Mouse (Mus musculus) liver (tissue): ENCODE results near the gene Ehd2.
A peak's percentile ranks its signal among the peaks of the same experiment; 100 is the strongest.

ENCODE experiments used
- DNase-seq: peaks from one replicate; pipeline ENCODE4 v3.0.0-alpha.2; 2020; ENCODE audit warnings: mixed read lengths

The Ehd2 gene

DNA sequence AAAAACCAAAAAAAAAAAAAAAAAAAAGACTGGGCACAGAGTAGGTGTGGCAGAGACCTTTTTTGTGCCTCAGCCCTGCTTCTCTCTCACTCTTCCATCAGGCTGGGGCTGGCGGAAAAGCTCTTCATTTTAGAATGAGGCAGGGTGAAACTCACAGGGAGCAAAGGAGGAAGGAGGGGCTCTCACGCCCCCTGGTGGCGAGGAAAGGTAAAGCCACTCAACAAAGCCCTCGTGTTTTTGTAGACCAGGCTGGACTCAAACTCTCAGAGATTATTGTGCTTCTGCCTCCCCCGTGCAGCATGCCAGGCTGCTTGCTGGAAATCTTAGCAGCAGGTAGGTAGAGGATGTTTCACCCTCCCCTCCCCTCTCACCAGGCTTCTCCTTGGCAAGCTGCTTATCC, 7.3 kb upstream of the Ehd2 start:
- peak; percentile 58 for DNase-seq

DNA sequence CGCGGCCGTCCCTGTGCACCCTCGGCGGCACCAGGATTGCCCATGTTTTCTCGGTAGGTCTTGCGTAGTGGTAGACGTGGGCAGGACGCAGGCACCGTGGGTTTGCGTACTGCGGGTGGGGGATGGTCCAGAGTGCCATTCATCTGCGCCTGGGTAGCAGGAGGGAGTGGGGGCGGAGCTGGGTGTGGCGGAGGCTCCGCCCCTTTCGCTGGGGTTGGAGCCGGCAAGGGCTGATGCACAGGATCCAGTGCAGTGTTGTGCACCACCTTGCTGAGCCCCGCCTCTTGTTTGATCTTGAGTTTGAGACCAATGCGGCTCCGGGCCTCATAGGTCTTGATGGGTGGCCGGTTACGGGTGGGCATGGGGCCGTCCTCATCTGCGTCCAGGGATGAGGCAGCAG, 4.9 kb upstream of the Ehd2 start:
- DNase-seq, result peak; percentile 23

DNA sequence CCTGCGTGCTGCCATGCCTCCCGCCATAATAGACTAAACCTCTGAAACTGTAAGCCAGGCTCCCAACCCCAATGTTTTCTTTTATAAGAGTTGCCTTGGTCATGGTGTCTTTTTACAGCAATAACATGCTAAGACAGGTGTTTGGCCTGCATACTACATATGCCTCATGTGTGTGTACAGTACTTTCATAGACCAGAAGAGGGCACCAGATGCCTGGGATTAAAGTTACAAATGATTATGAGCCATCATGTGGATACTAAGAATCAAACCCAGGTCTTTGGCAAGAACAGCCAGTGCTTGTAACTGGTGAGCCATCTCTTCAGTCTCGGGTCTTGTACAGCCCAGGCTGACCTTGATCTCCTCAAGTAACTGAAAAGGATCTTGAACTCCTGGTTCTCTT, 2.3 kb upstream of the Ehd2 start:
- DNase-seq, result no peak

DNA sequence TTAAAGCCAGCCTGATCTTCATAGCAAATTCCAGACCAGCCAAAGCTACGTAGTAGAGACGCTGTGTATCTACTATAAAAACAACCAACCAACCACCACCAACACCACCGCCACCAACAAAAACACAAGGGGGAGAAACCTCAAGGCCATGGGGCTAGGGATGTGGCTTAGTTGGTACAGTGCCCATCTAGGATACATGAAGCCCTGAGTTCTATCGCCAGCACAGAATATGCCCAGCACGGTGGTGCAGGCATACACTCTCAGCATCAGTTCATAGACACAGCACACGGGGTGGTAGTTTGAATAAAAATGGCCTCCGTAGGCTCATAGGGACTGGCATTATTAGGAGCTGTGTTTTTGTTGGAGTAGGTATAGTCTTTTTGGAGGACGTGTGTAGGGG, 955 bp upstream of the Ehd2 start:
- no peak for DNase-seq

DNA sequence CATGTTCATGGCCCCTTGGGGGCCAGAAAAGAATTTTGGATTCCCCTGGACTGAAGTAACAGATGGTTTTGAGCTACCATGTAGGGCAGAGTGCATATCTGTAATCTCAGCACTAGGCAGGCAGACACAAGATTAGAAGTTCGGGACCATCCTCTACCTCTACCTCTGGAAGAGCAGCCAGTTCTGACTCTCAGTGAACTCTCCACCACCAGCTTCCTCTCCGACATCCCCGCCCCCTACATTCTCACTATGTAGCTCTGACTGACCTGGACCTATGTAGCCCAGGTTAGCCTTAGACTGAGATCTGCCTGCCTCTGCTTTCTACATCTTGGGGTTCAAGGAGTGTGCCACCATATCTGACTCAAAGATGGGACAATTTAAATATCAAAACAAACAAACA, 878 bp downstream of the Ehd2 start:
- DNase-seq, result no peak

DNA sequence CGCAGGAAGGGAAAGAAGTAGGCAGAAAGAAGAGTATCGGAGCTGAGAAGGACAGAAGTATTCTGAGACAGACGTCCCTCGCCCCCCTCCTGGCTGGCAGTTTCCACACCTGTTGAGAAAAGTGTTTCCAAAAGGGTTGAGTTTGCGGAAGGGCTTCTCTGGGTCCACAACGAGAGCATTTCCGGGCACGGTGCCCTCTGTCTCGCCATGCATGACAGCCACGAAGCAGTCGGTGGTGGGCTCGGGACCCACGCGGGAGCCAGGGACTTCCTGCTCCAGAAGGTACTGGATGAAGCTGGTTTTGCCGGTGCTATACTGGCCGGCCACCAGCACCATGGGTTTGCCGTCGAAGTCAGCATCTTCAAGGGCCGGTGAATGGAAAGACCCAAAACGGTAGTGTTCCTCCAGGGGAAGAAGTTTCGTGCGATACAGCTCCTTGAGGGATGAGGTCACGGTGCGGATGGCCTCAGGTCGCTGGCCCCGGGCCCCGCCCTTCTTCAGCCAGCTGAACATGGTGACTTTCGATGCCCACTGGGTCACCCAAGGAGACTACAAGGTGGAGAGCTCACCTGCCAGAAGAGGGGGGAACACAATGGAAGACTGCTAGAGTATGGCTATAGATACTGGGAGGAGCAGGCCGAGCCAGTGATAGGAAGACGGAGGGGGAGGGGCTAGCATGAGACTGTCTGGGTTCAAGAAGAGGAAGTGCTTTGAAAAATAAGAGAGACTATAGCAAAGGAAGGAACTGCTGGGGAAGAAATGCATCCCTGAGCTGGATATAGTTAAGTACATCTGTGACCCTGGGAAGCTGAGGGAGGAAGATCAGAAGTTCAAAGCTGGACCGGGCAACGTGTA, 3.3 kb downstream of the Ehd2 start:
- DNase-seq, result no peak

DNA sequence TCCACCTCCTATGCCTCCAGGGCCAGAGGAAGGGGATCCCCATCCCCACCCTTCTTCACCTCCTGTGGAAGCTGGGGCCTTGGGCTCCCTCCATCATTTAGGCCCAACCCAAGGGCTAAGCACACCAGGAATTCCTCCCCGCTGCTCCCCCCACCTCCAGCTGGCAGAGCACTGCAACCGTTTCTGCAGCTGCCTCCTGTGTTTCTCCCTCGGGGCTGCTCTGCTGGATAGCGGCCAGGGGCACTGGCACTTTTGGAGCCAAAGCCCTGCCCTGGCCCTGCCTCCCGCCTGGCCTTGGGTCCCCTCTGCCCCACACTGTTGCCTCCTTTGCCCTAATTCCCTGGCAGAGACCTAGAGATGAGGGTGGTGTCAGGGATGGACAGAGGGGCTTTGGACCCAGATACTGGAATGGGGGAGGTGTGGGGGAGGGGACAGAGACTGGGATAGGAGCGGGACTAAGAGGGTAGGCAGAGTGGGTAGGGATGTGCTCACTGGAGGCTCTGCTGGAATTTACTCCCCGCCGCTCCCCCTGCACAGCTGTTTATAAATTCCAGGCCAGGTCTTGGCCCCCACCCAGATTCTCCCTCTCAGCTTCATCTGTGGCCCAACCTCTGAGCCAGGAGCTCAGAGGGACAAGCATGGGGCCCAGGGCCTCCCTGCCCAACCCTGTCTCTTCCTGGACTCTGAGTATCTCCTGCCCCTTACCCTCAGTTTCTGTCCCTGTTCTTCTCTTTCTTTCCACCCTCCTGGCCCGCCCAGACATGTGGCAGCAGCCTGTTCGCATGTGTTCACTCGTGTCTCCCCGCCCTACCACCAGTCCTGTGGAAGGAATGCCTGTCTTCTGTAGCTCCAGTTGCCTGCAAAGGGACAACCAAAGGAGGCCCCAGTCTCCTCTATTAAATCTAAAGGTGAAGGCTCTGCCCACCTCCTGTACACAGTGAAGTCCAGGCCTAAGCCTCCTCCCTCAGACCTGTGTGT, 4.8 kb downstream of the Ehd2 start:
- DNase-seq, result peak; percentile 46

DNA sequence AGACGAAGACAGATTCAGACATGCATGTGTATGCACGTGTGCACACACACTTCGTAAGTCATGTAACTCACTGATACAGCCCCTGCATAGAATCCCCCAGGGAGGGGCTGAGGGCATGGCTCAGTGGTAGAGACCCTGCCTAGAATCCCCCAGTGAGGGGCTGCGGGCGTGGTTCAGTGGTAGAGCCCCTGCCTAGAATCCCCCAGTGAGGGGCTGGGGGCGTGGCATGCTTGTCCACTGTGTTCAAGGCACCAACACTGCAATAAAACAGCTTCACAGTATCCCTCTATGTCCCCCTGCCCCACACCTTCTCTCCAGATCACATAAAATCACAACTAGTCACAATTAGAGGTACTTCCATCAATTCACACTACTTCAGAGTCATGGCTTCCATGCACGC, 5.6 kb downstream of the Ehd2 start:
- DNase-seq, result no peak

DNA sequence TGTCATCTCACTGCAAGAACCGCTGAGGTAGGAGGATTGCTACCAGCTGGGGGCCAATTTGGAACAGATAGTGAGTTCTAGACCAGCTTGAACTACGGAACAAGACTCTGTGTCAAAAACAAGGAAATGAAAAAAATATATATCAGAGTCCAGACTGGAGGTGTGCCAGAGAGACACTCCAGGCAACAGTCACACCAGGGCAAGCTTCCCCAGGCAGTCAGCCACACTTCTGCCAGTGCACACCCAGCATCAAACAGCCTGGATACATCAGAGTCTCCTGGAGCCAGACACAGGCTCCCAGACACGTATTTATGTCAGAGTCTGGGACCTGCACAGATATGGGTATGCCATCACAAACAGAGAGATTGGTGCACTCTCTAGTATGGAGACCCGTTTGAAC, 6.1 kb downstream of the Ehd2 start:
- DNase-seq, result no peak

DNA sequence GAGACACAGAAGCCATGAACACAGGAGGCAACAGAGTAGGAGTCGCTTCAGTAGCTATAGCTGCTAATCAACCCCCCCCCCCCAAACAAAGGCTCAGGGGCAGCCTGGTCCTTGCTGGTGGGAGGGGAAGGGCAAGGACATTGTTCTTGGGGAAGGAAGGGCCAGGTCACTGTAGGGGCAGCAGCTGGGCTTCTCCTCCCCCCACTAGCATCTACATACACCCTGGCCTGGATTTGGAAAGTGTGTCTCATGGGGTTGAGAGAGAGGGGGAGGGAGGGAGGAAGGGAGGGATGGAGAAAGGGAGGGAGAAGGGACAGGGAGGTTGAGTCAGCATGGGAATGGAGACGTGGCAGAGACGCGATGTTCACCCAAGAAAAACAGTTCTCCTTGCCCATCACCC, 6.7 kb downstream of the Ehd2 start:
- DNase-seq, result no peak

DNA sequence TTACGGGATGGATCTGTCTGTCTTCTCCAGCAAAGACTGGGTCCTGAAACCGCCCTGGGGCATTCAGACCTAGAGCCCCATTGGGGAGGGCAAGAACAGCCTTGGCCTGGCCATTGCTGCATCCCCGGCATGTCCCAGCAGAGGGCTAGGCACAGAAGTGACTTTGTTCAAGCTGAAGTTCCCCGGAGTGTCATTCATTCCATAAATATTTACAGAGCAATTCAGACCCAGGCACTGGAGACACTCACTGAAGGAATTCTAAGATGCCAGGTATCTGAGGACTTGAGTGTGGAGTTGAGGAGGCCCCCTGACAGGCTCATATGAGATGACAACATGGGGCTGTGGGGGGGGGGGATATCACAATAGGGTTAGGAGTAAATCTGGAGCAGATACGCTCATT, 11.2 kb downstream of the Ehd2 start:
- DNase-seq, result no peak

DNA sequence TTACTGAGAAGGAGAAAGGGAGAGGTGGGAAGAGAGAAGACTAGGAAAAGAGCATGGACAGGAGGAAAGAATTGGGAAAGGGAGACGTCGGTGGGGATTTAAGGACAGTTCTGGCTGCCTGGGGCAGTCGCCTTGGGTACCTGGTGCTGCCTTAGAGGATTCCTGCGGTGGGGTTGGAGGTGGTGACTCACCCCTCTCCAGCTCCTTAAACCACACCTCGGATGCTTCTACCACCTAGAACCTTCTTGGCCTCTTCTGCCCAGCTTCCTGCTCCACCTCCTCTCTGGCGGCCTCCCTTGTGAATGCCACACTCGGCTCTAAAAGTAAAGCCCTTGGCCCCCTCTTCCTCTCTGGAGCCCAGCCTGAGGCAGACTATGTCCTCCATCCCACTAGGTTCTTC, 11.9 kb downstream of the Ehd2 start:
- DNase-seq, result no peak

DNA sequence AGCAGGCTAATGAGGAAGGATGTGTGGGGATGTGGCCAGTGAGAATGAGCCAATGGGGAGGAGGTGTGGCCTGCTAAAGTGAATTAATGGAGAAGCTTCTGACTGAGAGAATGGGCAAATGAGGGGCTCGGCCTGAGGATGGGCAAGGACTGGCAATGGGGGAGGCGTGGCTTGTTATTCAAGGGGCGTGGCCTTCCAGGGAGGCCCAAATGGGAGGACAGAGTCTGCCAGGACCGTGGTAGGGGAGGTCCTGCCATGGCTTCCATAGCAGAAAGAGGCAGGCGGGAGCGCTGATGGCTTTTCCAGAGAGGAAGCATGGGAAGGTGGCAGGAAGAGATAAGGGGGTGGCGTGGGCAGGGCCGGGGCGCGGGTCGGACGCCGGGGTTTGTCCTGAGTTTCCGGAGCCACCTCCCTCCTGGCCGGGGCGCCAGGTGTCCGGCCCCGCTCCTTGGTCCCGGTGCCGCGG, 12.4 kb downstream of the Ehd2 start:
- peak; percentile 89 for DNase-seq

DNA sequence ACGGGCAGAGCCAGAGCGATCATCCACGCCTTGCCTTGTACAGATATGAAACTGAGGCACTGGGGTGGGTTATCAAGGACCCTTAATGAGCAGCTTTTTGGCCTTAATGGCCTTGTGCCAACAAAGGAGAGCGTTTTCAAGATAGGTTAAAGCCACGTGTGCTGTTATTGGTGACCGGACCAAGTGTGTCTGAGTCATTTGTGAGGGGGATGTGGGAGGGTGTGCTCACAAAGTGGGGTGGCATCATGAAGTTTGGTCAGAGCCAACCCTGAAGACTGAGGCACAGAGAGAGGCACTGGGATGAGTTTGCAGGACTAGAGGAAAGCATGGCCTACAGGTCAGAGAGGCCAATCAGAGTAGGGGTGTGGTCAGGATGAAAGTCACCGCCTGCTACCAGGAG, 12.9 kb downstream of the Ehd2 start:
- DNase-seq, result peak; percentile 57

DNA sequence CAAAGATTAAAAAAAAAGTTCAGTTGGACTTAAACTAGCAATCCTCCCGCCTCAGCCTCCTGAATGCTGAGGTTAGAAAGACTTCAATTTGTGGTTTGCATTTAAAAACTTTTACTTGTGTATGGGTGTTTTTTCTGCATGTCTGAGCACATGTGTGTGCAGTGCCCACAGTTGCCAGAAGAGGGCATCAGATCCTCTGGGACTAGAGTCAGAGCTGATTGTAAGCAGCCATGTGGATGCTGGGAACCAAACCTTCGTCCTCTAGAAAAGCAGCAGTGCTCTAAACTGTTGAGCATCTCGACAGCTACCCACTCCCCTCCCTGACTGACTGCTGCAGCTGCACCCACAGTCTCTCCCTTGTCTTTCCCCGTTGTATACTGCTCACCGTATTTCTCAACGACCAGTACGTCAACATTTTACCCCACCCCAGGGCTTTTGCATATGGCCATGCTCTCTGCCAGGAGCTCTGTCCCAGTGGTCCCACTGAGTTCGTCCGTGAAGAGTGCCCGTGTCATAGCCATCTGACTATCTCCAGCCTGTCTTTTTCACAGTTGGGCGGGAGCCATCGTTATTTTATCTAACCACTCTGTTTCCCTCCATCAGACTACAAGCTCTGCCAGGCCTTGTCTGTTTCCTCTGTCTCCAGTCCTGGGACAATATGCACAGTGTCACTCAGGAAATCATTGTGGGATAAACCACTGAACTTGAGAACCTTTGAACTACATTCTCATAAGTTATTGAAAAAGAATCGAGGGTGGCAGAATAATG, 13.9 kb downstream of the Ehd2 start:
- DNase-seq, result peak; percentile 75

DNA sequence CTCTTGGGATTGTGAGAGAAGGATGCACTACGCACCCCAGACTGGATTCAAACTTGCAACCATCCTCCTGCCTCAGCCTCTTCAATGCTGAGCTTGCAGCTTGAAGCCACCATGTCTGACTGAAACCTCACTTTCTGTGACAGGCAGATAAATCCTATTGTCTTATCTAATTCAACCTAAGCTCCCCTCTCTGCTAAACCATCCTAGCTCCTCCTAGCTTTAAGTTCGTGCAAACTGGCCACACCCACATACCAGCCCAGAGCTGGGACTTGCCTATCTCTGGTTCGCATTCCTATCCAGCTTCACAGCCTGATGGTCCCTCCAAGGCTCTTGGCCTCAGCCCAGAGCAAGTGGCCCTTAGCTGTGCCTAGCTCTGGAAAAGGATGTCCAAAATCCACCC, 15.0 kb downstream of the Ehd2 start:
- DNase-seq, result peak; percentile 87

DNA sequence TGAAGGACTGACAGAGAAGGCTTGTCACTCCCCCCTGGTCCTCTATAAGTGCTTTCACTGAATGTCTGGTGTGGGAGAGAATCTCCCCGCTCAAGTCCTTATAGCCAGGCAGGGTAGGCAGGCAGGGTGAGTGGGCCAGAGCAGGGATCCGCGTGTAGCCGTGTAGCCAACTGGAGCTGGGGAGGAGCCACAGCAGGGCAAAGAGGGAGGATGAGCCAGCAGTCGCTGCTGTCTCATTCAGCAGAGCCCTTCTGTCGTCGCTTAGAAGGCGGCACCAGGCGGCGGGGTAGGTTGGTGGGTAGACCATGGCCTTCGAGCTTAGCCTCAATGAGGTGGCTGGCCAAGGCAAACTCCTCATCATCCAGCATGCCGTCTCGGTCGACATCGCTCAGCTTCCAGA, 17.4 kb downstream of the Ehd2 start:
- no peak for DNase-seq

DNA sequence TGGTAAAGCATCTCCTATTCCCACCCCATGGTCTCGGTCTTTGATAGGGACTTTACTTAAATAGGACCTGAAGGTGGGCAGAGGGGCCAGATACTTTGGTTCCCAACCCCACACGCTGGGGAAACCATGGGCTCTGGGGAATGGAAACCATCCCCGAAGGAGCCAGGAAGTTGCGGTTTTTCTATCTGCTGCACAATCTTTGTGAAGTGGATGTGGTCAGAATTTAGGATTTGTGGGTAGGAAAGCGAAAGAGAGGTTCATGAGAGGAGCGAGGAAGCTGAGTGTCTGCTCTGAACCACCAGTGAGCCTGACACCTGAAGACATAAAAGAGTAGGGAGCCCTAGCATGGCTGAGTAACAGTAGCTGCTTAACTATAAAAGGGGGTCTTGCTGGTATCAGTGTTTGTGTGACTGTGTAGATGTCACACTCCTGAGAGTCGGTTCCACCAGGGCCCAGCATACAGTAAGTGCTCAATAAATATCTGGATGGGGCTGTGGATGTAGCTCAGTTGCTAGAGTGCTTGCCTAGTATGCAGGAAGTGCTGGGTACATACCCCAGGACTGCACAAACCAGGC, 18.1 kb downstream of the Ehd2 start:
- no peak for DNase-seq

DNA sequence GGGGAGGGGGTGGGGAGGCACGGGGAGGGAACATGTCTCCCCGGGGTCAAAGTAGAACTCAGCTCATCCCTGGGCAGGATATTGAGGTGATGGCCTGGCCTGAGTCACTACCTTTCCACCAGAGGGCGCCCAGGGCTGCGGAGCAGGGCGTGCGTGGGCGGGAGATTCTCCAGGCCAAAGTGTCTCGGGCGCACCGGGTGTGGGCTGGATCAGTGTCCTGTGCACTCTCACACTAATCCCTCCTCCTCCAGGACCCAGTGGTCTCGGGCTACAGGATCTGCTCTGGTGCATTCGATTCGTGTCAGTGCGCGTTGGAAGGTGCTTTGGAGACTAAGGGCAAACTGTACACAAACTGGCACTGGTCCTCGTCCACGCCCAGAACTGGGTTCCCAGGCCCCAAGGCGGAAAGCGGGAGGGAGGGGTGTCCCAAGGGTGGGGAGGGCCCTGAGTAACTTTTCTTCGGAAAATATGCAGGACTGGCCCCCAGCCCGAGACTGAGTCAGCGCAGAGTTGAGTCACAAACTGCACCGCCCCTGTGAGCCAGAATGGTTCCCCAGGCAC, 18.9 kb downstream of the Ehd2 start:
- DNase-seq, result peak; percentile 91

DNA sequence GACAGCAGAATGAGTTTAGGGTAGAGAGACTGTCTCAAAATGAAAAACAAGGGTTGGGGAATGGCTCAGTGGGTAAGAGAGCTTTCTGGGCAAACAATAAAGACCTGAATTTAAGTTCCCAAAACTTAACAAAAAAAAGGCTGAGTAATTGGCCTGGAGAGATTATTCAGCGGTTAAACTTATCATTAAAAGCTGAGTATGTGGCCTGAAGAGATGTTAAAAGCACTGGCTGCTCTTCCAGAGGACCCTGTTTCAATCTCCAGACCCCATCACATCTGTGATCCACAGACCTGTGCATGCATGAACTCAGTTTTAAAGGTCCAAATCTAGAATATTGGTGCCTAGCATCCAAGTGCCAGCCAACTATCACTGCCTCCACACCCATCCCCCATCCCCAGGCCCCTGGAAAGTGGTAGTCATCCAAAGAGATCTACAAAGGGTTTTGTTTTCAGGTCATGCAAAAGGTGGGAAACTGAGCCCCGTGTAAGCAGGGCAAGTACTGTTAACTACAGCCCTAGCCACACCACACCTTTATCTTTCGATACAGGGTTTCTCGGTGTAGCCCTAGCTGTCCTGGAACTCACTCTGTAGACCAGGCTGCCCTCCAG, 19.6 kb downstream of the Ehd2 start:
- DNase-seq, result no peak

DNA sequence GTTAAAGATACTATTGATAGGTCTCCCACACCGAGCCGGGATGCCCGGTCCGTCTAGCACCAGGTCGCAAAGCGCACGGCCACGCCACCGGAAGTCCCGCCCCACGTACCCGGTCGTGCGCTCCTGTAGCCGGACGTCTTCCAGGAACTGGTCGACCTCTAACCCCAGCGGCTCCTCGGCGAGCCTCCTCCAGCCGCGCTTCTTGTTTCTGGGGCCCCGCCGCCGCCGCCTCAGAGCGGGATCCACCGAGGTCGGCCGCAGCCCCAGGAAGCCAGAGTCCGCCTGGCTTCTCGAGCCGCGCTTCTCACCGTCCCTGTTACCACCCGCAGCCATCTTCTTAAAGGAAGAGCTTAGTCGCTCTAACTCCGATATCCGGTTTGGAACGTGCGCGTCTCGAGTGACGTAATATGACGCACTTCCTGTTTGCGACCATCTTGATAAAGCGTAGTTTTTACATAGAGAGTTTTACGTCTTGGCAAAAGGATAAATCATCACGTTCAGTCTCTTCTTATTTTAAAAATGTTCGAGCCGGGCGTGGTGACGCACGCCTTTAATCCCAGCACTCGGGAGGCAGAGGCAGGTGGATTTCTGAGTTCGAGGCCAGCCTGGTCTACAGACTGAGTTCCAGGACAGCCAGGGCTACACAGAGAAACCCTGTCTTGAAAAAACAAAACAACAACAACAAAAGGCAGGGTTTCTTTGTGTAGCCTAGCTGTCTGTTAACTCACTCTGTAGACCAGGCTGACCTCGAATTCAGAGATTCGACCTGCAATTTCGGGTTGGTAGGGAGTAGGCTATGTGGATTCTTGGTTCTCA, 21.4 kb downstream of the Ehd2 start, which contains the start of gene Nop53:
Nop53 (minus strand) TSS at position 354 of the 816 bp plus-strand sequence.
- DNase-seq, result peak; percentile 88
